Mouse (Mus musculus) stomach, embryonic 15.5 days (tissue): ENCODE results near the gene Lonp1. TPM values are rescaled to one million over a fixed set of nuclear protein-coding genes. Genes with fewer than 3 reads are reported as not detected.
A peak's percentile ranks its signal among the peaks of the same experiment; 100 is the strongest.

ENCODE experiments used
- ATAC-seq: fragments of 200-750 bp; cut with Nextera tagmentation; 2 replicates; pipeline ENCODE4 v1.8.0; 2017; ENCODE audit warnings: low read depth, moderate number of reproducible peaks, moderate TSS enrichment; ENCODE audit not compliant: insufficient read depth, low FRiP score
- H3K27ac ChIP-seq: fragments of 300-500 bp; sonication (generic); 2 replicates; pipeline ENCODE4 v1.5.1; 2015; ENCODE audit warnings: mild to moderate bottlenecking, inconsistent platforms
- H3K27me3 ChIP-seq: fragments of 300-500 bp; sonication (generic); replicated peaks from 2 replicates; pipeline ENCODE4 v1.6.1; 2015; ENCODE audit warnings: inconsistent platforms
- H3K36me3 ChIP-seq: fragments of 300-500 bp; sonication (generic); 2 replicates; pipeline ENCODE4 v1.6.1; 2015; ENCODE audit warnings: inconsistent platforms
- H3K4me1 ChIP-seq: fragments of 300-500 bp; sonication (generic); 2 replicates; pipeline ENCODE4 v1.6.1; 2015; ENCODE audit warnings: inconsistent platforms
- H3K4me2 ChIP-seq: fragments of 300-500 bp; sonication (generic); 2 replicates; pipeline ENCODE4 v1.6.1; 2015; ENCODE audit warnings: mild to moderate bottlenecking, inconsistent platforms
- H3K4me3 ChIP-seq: fragments of 300-500 bp; sonication (generic); replicated peaks from 2 replicates; pipeline ENCODE4 v1.5.1; 2015; ENCODE audit warnings: inconsistent platforms
- H3K9ac ChIP-seq: fragments of 300-500 bp; sonication (generic); 2 replicates; pipeline ENCODE4 v1.6.1; 2015; ENCODE audit warnings: inconsistent platforms
- H3K9me3 ChIP-seq: fragments of 300-500 bp; sonication (generic); 2 replicates; pipeline ENCODE4 v1.6.1; 2016; ENCODE audit warnings: inconsistent platforms
- WGBS: fragments of 180-500 bp; shearing (Covaris S2); methylation state at CpG from one replicate; pipeline ENCODE4 v1.1.7; 2015; 5-methylcytosine and 5-hydroxymethylcytosine counted together
- polyA plus RNA-seq: library from polyadenylated mRNA; unstranded; fragments of >200 nt; fragmentation: Nextera tagmentation; extraction: Ambion mirVana; gene quantifications from 2 replicates; pipeline ENCODE4 v1.2.1, GENCODE M21; 2015

Gene Lonp1
- 59.1 and 59.2 TPM in 2 replicates for polyA plus RNA-seq

DNA sequence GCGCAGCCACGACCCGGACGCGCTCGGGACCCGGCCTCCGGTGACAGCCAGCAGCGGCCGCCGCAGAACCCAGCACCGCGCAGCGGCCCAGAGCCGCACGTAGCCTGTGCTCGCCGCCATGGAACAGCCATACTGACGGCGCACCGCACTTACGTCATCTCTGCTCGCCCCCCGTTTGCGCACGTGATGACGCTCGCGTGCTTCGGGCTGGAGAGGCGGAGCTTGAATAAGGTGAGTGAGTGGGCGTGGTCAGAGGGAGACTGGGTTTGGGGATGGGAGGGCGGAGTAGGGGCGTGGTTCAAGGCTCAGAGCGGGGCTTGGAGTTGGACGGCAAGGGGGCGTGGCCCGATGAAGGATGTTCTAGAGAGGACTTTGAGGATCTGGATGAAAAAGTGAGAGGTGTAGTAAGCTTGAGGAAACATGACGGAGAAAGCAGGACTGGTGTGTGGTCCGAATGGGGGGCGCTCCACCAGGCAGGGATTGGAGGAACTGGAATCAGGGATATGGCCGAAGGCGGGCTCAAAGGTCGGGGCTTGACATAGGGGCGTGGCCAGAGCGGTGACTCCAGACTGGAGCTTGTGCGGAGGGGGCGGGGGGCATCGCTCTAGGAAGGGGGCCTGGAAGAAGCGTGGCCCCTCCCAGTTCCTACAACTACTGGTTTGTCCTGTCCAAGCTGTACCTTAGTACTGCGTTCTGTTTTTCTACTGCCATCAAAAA lies at the start of gene Lonp1:
TSS of gene Lonp1 (minus strand) at position 134 of the 717 bp plus-strand sequence.
- H3K4me3 ChIP-seq, result peak within 1 kb of the TSS; percentile 86
- no peaks in the 10 kb centered on the region for H3K27me3 ChIP-seq
- WGBS, result under 1% methylated on average over 51 of the region's 51 CpGs
- ATAC-seq, result peak; percentile 89
- no peaks in the 10 kb centered on the region for H3K9me3 ChIP-seq
- peaks cover 13% of the 10 kb centered on the region; the same call in 1 of the 2 replicates for H3K36me3 ChIP-seq
- peak within 1 kb of the TSS; percentile 86 for H3K9ac ChIP-seq
- H3K4me2 ChIP-seq, result peak within 1 kb of the TSS; percentile 95
- peaks cover 21% of the 10 kb centered on the region for H3K4me1 ChIP-seq
- H3K27ac ChIP-seq, result peak within 1 kb of the TSS; percentile 88

GRCm38 (mm10) chr17:56673647-56674416 lies 47.1 kb upstream of the Lonp1 start:
- WGBS, result under 1% methylated on average over 32 of the region's 37 CpGs
- 0 out of 2 replicates have a peak, but pooled peaks have one; percentile 1 for ATAC-seq

DNA sequence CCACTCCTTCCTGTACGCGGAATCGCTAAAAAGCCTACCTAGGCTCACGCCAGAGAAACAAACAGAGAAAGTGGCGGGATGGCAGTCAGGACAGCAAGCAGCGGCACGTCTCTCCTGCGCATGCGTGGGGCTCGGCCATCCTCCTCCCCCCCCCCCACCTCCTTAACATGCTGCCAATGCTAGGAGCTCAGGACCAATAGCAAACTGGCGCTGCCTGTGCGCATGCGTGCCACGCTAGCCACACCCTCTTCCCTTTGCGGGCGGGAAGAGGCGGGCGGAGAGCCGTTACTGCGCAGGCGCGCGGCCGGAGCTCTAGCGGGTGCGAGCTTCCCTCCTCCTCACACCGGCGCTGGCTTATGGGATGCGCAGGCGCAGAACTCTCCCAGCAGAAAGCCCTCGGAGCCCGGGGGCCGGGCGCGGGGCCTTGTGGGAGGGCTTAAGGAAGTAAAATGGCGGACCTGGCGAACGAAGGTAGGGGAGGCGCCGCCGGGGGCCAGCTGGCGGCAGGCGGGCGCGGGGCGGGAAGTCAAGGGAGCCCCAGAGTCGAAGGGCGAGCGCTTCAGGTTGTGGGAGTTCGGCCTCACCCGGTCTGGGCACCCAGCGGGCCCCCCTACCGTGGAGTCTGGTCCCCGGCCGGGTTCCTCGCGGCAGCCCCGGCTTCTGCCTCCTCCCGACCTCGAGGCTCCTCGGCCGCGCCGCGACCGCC lies 46.4 kb upstream of the Lonp1 start, which contains the start of gene Ranbp3:
TSS of gene Ranbp3 (plus strand) at position 354 of the 706 bp plus-strand sequence.
- Histone ChIP-seq H3K9me3 (no peaks in the 10 kb centered on the region), H3K27ac (peak within 1 kb of the TSS; percentile 85), H3K4me3 (peak within 1 kb of the TSS; percentile 95), H3K27me3 (no peaks in the 10 kb centered on the region), H3K9ac (peak within 1 kb of the TSS; percentile 92), H3K4me2 (peak within 1 kb of the TSS; percentile 70), H3K4me1 (peaks cover 22% of the 10 kb centered on the region), H3K36me3 (peaks cover 13% of the 10 kb centered on the region)
- under 1% methylated on average over 56 of the region's 66 CpGs for WGBS
- peak; percentile 95 for ATAC-seq

More at GRCm38 (mm10) chr17:56673647-56674416, 47.1 kb upstream of the Lonp1 start:
- peak overlapping the region; percentile 92 for H3K9ac ChIP-seq
- peak overlapping the region; percentile 95 for H3K4me3 ChIP-seq
- H3K27ac ChIP-seq, result peak overlapping the region; percentile 85
- H3K4me1 ChIP-seq, result peaks cover 16% of the 10 kb centered on the region; the same call in 1 of the 2 replicates
- peak overlapping the region; percentile 70 for H3K4me2 ChIP-seq
- H3K9me3 ChIP-seq, result no peaks in the 10 kb centered on the region
- no peaks in the 10 kb centered on the region for H3K27me3 ChIP-seq
- peaks cover 13% of the 10 kb centered on the region for H3K36me3 ChIP-seq

DNA sequence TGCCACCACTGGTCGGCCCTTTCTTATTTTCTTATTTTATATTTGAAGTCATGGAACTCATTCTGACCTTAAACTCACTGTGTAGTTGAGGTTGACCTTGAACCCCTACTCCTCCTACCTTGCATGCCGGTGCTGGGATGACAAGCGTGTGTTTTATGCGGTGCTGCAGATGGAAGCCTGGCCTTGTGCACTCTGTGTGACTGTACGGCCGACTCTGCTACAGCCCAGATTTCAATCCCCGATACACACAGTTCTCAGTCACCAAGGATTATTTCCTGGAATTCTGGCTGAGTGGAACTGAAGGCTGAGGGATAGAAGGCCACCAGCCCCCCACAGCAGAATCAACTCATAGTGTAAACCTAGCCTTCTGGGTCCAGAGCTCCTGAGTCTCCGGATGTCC lies 43.1 kb upstream of the Lonp1 start:
- 0 out of 2 replicates have a peak, but pooled peaks cover 2% of the 10 kb centered on the region for H3K36me3 ChIP-seq
- H3K27ac ChIP-seq, result no peak overlapping the region
- WGBS, result 85% methylated on average over 8 of the region's 8 CpGs
- H3K4me2 ChIP-seq, result no peak overlapping the region
- no peaks in the 10 kb centered on the region for H3K27me3 ChIP-seq
- no peak for ATAC-seq
- no peak overlapping the region for H3K4me3 ChIP-seq
- no peaks in the 10 kb centered on the region for H3K9me3 ChIP-seq
- 0 out of 2 replicates have a peak overlapping the region, but pooled peaks have one; percentile 2 for H3K9ac ChIP-seq
- peaks cover 16% of the 10 kb centered on the region for H3K4me1 ChIP-seq

DNA sequence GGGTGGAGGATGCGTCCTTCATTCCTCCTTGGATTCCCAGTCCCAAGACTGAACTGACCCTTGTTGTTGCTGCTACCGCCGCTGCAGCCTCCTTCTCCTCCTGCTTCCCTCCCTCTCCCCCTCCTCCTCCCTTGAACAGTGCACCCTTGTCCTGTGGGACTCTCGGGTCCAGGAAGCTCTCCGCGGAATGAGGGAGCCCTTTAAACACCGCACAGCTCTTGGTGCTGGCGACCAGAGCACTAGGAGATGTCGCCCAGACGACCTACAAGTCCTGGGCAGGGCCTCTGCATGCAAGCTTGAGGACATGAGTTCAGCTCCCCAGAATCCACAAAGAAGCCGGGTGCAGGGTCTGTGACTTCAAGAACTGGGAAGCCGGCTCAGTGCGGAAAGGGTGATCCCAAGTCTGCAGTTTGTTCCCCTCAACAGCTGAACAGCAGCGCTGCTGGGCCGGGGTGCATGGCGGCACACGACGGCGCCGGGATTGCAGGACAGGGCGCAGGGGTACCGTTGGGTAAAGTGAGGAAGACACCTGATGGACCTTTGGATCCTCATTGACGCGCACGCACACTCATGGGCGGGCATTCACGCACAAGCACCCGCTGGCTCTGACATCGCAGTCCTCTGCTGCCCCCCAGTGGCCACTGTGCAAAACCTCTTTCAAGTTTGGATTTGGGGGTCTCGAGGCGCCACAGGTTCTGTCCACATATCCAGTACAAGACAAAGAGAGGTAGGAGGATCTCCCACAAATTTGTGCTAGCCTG lies 41.9 kb upstream of the Lonp1 start:
- H3K27me3 ChIP-seq, result no peaks in the 10 kb centered on the region
- H3K4me3 ChIP-seq, result peak overlapping the region; percentile 50
- H3K9me3 ChIP-seq, result no peaks in the 10 kb centered on the region
- ATAC-seq, result no peak
- 0 out of 2 replicates have a peak, but pooled peaks cover 2% of the 10 kb centered on the region for H3K36me3 ChIP-seq
- peaks cover 10% of the 10 kb centered on the region for H3K4me1 ChIP-seq
- 5% methylated on average over 31 of the region's 31 CpGs for WGBS
- H3K4me2 ChIP-seq, result peak overlapping the region; percentile 97
- H3K9ac ChIP-seq, result peak overlapping the region; percentile 45
- H3K27ac ChIP-seq, result no peak overlapping the region

DNA sequence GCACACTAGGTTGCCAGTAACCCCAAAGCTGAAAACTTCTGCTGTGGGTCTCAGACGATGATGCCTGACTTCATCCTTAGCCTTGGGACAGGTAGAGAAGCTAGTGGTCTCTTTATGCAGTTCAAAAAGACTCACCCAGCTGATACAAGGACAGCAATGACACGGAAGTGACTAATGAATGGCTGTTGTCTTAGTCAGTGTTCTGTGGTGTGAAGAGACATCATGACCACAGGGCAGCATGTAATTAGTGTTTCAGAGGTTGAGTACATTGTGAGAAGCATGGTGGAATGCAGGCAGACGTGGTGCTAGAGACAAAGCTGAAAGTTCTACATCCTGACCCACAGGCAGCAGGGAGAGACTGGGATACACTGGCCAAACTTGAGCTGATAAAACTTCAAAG lies 40.9 kb upstream of the Lonp1 start:
- no peak for ATAC-seq
- peaks cover 10% of the 10 kb centered on the region for H3K4me1 ChIP-seq
- no peaks in the 10 kb centered on the region for H3K27me3 ChIP-seq
- WGBS, result 65% methylated on average over 3 of the region's 3 CpGs
- H3K4me3 ChIP-seq, result no peak overlapping the region
- no peaks in the 10 kb centered on the region for H3K9me3 ChIP-seq
- H3K27ac ChIP-seq, result no peak overlapping the region
- 0 out of 2 replicates have a peak, but pooled peaks cover 2% of the 10 kb centered on the region for H3K36me3 ChIP-seq
- H3K9ac ChIP-seq, result no peak overlapping the region
- H3K4me2 ChIP-seq, result no peak overlapping the region

GRCm38 (mm10) chr17:56666384-56666783 lies 39.7 kb upstream of the Lonp1 start:
- H3K4me1 ChIP-seq, result peaks cover 10% of the 10 kb centered on the region
- no peaks in the 10 kb centered on the region for H3K9me3 ChIP-seq
- ATAC-seq, result no peak
- no peak overlapping the region for H3K4me3 ChIP-seq
- 0 out of 2 replicates have a peak, but pooled peaks cover 2% of the 10 kb centered on the region for H3K36me3 ChIP-seq
- no peak overlapping the region for H3K4me2 ChIP-seq
- 83% methylated on average over 4 of the region's 4 CpGs for WGBS
- H3K27ac ChIP-seq, result no peak overlapping the region
- H3K9ac ChIP-seq, result no peak overlapping the region
- no peaks in the 10 kb centered on the region for H3K27me3 ChIP-seq

DNA sequence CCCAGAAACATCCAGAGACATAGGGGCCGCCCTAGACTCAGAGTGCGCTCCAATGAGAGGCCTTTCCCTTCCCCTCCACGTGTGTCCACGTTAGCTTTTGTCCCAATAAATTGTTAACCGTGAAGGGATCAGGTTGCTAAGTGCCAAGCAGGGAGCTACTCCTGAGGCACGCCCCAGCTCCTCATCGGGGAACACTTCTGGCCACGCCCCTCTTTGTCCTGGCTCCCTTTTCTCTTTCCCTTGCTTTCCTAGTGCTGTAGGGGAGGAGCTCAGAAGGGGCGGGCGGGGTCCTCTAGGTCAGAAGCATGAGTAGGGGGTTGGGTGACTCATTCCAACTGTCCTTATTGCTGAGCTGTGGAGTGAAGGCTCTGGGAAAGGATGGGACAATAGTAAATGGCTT lies 37.6 kb upstream of the Lonp1 start:
- WGBS, result 10% methylated on average over 10 of the region's 10 CpGs
- Histone ChIP-seq H3K36me3 (0 out of 2 replicates have a peak, but pooled peaks cover 2% of the 10 kb centered on the region), H3K4me1 (peaks cover 10% of the 10 kb centered on the region), H3K27me3 (no peaks in the 10 kb centered on the region), H3K4me3 (no peak overlapping the region), H3K9ac (no peak overlapping the region), H3K27ac (no peak overlapping the region), H3K4me2 (peak overlapping the region; percentile 42), H3K9me3 (no peaks in the 10 kb centered on the region)
- peak; percentile 63 for ATAC-seq

DNA sequence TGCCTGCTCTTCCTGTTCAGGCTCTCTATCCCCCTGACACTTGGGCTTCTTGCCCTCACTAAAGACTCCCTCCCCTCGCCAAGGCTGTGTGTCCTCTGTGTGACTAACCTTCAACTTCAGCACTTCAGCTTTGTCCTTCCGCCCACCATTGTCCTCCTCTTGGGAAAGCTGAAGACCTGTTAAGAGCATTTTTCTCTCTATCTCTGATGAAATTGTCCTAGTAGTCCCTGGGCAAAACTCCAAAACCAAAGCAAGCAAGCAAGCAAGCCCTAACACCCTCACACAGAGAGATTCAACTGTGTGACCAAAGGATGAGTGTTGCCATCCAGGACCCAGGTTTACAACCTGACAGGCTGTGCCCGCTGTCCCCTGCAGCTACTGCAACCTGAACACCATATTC lies 37.0 kb upstream of the Lonp1 start:
- H3K9me3 ChIP-seq, result no peaks in the 10 kb centered on the region
- H3K27me3 ChIP-seq, result no peaks in the 10 kb centered on the region
- peaks cover 7% of the 10 kb centered on the region for H3K4me1 ChIP-seq
- H3K36me3 ChIP-seq, result 0 out of 2 replicates have a peak, but pooled peaks cover 2% of the 10 kb centered on the region
- no peak overlapping the region for H3K27ac ChIP-seq
- 50% methylated on average over 3 of the region's 3 CpGs for WGBS
- H3K4me2 ChIP-seq, result peak overlapping the region; percentile 42
- no peak overlapping the region for H3K4me3 ChIP-seq
- H3K9ac ChIP-seq, result no peak overlapping the region
- ATAC-seq, result no peak

GRCm38 (mm10) chr17:56656171-56656570 lies 29.5 kb upstream of the Lonp1 start:
- Histone ChIP-seq H3K36me3 (no peaks in the 10 kb centered on the region), H3K9me3 (no peaks in the 10 kb centered on the region), H3K4me2 (no peak overlapping the region), H3K27ac (no peak overlapping the region), H3K9ac (no peak overlapping the region), H3K4me3 (no peak overlapping the region), H3K4me1 (no peaks in the 10 kb centered on the region), H3K27me3 (no peaks in the 10 kb centered on the region)
- WGBS, result 76% methylated on average over 6 of the region's 6 CpGs
- no peak for ATAC-seq

GRCm38 (mm10) chr17:56655311-56655710 lies 28.6 kb upstream of the Lonp1 start:
- no peak for ATAC-seq
- no peak overlapping the region for H3K4me2 ChIP-seq
- no peaks in the 10 kb centered on the region for H3K4me1 ChIP-seq
- H3K27ac ChIP-seq, result no peak overlapping the region
- H3K27me3 ChIP-seq, result no peaks in the 10 kb centered on the region
- H3K9me3 ChIP-seq, result no peaks in the 10 kb centered on the region
- H3K9ac ChIP-seq, result no peak overlapping the region
- H3K36me3 ChIP-seq, result no peaks in the 10 kb centered on the region
- 78% methylated on average over 3 of the region's 3 CpGs for WGBS
- no peak overlapping the region for H3K4me3 ChIP-seq
